Mouse (Mus musculus) MEL (cell line): ENCODE measurements around the gene Crebzf. TPM values are rescaled to one million over a fixed set of nuclear protein-coding genes. Genes with fewer than 3 reads are reported as not detected.

ENCODE experiments used
- DNase-seq: peaks from one replicate; pipeline ENCODE4 v3.0.0; 2011; ENCODE audit warnings: low read depth, low spot score
- H3K27ac ChIP-seq: 2 replicates; pipeline ENCODE4 v1.5.1; 2012; ENCODE audit warnings: low read depth, mild to moderate bottlenecking, control low read depth, low read length, moderate library complexity; ENCODE audit not compliant: control insufficient read depth
- H3K27me3 ChIP-seq, 2 experiments: fragments of 150-350 bp in 1 of 2; sonication (generic) in 1 of 2; 2 replicates each; pipeline ENCODE4 v1.6.1; 2012; ENCODE audit warnings: low read length in 2 of 2, mild to moderate bottlenecking in 2 of 2, improper control_type of control experiment in 1 of 2, moderate library complexity in 1 of 2; ENCODE audit not compliant: insufficient read depth in 2 of 2, control insufficient read depth in 1 of 2
- H3K36me3 ChIP-seq, 2 experiments: 2 replicates each; pipeline ENCODE4 v1.6.1; 2012 to 2014; ENCODE audit warnings: low read length in 2 of 2, improper control_type of control experiment in 1 of 2, inconsistent platforms in 1 of 2, mild to moderate bottlenecking in 1 of 2; ENCODE audit not compliant: insufficient read depth in 2 of 2, control insufficient read depth in 1 of 2
- H3K4me1 ChIP-seq, 2 experiments: fragments of 150-350 bp in 1 of 2; sonication (generic) in 1 of 2; 2 replicates each; pipeline ENCODE4 v1.6.1; 2012; ENCODE audit warnings: low read length in 2 of 2, improper control_type of control experiment in 1 of 2, mild to moderate bottlenecking in 1 of 2; ENCODE audit not compliant: insufficient read depth in 2 of 2, control insufficient read depth in 1 of 2
- H3K4me3 ChIP-seq, 2 experiments: fragments of 150-350 bp in 1 of 2; sonication (generic) in 1 of 2; 2 replicates each; pipeline ENCODE4 v1.5.1; 2012; ENCODE audit warnings: low read depth in 2 of 2, low read length in 2 of 2, mild to moderate bottlenecking in 2 of 2, moderate library complexity in 2 of 2, control low read depth in 1 of 2, improper control_type of control experiment in 1 of 2; ENCODE audit not compliant: control insufficient read depth in 1 of 2, insufficient read depth in 1 of 2
- H3K79me2 ChIP-seq: 2 replicates; pipeline ENCODE4 v1.6.1; 2012; ENCODE audit warnings: mild to moderate bottlenecking, low read length, moderate library complexity; ENCODE audit not compliant: control insufficient read depth, poor library complexity, insufficient read depth
- H3K9ac ChIP-seq: 2 replicates; pipeline ENCODE4 v1.6.1; 2012; ENCODE audit warnings: low read depth, mild to moderate bottlenecking, control low read depth, low read length, moderate library complexity; ENCODE audit not compliant: control insufficient read depth, poor library complexity, severe bottlenecking
- H3K9me3 ChIP-seq: fragments of 150-350 bp; sonication (generic); replicated peaks from 2 replicates; pipeline ENCODE4 v1.6.1; 2012; ENCODE audit warnings: mild to moderate bottlenecking, low read length, improper control_type of control experiment, moderate library complexity; ENCODE audit not compliant: insufficient read depth
- CHD1 ChIP-seq: IDR thresholded peaks from 2 replicates; pipeline ENCODE4 v1.6.1; 2012; ENCODE audit warnings: low read depth, mild to moderate bottlenecking, inconsistent platforms, low read length, improper control_type of control experiment
- CHD2 ChIP-seq: IDR thresholded peaks from 2 replicates; pipeline ENCODE4 v1.6.1; 2011; ENCODE audit warnings: low read length, improper control_type of control experiment
- ELF1 ChIP-seq: IDR thresholded peaks from 2 replicates; pipeline ENCODE4 v1.6.1; 2014; ENCODE audit warnings: low read depth, mild to moderate bottlenecking, inconsistent platforms, low read length, improper control_type of control experiment, moderate library complexity
- EP300 ChIP-seq, 2 experiments: IDR thresholded peaks; 2 replicates each; pipeline ENCODE4 v1.6.1; 2011; ENCODE audit warnings: improper control_type of control experiment in 2 of 2, low read length in 2 of 2, low read depth in 1 of 2, mild to moderate bottlenecking in 1 of 2
- GABPA ChIP-seq: IDR thresholded peaks from 2 replicates; pipeline ENCODE4 v1.6.1; 2012; ENCODE audit warnings: low read depth, mild to moderate bottlenecking, inconsistent platforms, low read length, improper control_type of control experiment, moderate library complexity
- KAT2A ChIP-seq: conservative IDR thresholded peaks from 2 replicates; pipeline ENCODE4 v1.6.1; 2012; ENCODE audit warnings: low read depth, low read length, improper control_type of control experiment, inconsistent platforms
- MAFK ChIP-seq: IDR thresholded peaks from 2 replicates; pipeline ENCODE4 v1.6.1; 2011; ENCODE audit warnings: low read depth, mild to moderate bottlenecking, low read length, improper control_type of control experiment, borderline replicate concordance
- MAZ ChIP-seq: IDR thresholded peaks from 2 replicates; pipeline ENCODE4 v1.6.1; 2012; ENCODE audit warnings: low read depth, mild to moderate bottlenecking, inconsistent platforms, low read length, improper control_type of control experiment
- MEF2A ChIP-seq: IDR thresholded peaks from 2 replicates; pipeline ENCODE4 v1.6.1; 2014; ENCODE audit warnings: low read depth, mild to moderate bottlenecking, inconsistent platforms, low read length, improper control_type of control experiment; ENCODE audit not compliant: poor library complexity, insufficient replicate concordance, severe bottlenecking; ENCODE audit errors: extremely low read depth
- MYB ChIP-seq: IDR thresholded peaks from 2 replicates; pipeline ENCODE4 v1.6.1; 2011; ENCODE audit warnings: mild to moderate bottlenecking, low read depth, low read length, improper control_type of control experiment
- MYC ChIP-seq: IDR thresholded peaks from 2 replicates; pipeline ENCODE4 v1.6.1; 2011; ENCODE audit warnings: low read depth, mild to moderate bottlenecking, low read length, improper control_type of control experiment, moderate library complexity
- NRF1 ChIP-seq: IDR thresholded peaks from 2 replicates; pipeline ENCODE4 v1.6.1; 2014; ENCODE audit warnings: low read depth, mild to moderate bottlenecking, inconsistent platforms, low read length, improper control_type of control experiment, moderate library complexity; ENCODE audit not compliant: poor library complexity, insufficient read depth, severe bottlenecking
- POLR2A ChIP-seq, 2 experiments: IDR thresholded peaks; 2 replicates each; pipeline ENCODE4 v1.6.1; 2011 to 2012; ENCODE audit warnings: low read length in 2 of 2, mild to moderate bottlenecking in 2 of 2, control low read depth in 1 of 2, improper control_type of control experiment in 1 of 2, low read depth in 1 of 2, moderate library complexity in 1 of 2; ENCODE audit not compliant: control insufficient read depth in 1 of 2, insufficient read depth in 1 of 2, poor library complexity in 1 of 2
- POLR2AphosphoS2 ChIP-seq: IDR thresholded peaks from 2 replicates; pipeline ENCODE4 v1.6.1; 2011; ENCODE audit warnings: low read length, improper control_type of control experiment
- RCOR1 ChIP-seq: IDR thresholded peaks from 2 replicates; pipeline ENCODE4 v1.6.1; 2012; ENCODE audit warnings: low read depth, mild to moderate bottlenecking, inconsistent platforms, low read length, improper control_type of control experiment
- SMC3 ChIP-seq: IDR thresholded peaks from 2 replicates; pipeline ENCODE4 v1.6.1; 2011; ENCODE audit warnings: low read depth, low read length, improper control_type of control experiment
- TAL1 ChIP-seq: IDR thresholded peaks from 2 replicates; pipeline ENCODE4 v1.6.1; 2012; ENCODE audit warnings: mild to moderate bottlenecking, inconsistent platforms, low read length, moderate library complexity, mixed read lengths
- TBP ChIP-seq: IDR thresholded peaks from 2 replicates; pipeline ENCODE4 v1.8.0; 2011; ENCODE audit warnings: low read depth, low read length, improper control_type of control experiment
- TCF12 ChIP-seq: IDR thresholded peaks from 2 replicates; pipeline ENCODE4 v1.6.1; 2014; ENCODE audit warnings: low read depth, mild to moderate bottlenecking, inconsistent platforms, low read length, improper control_type of control experiment, moderate library complexity
- UBTF ChIP-seq: IDR thresholded peaks from 2 replicates; pipeline ENCODE4 v1.6.1; 2012; ENCODE audit warnings: low read depth, mild to moderate bottlenecking, inconsistent platforms, low read length, improper control_type of control experiment, moderate library complexity, borderline replicate concordance; ENCODE audit not compliant: insufficient read depth
- USF1 ChIP-seq: IDR thresholded peaks from 2 replicates; pipeline ENCODE4 v1.6.1; 2014; ENCODE audit warnings: low read depth, mild to moderate bottlenecking, inconsistent platforms, low read length, improper control_type of control experiment, moderate library complexity
- polyA plus RNA-seq, 2 experiments: library from polyadenylated mRNA; stranded (reverse) in 1 of 2; unstranded in 1 of 2; fragments of >175 nt in 1 of 2; fragments of >200 nt in 1 of 2; gene quantifications; 2 replicates each; pipeline versions ENCODE4 v1.2.1 to v1.2.4; 2012; ENCODE audit warnings: low replicate concordance in 2 of 2, low read depth in 1 of 2; ENCODE audit not compliant: insufficient read length in 2 of 2, insufficient read depth in 1 of 2, missing spikeins in 1 of 2
- total RNA-seq: library from RNA; depleted of rRNA; stranded (reverse); fragments of 300-350 nt; gene quantifications from 2 replicates; pipeline ENCODE4 v1.2.3, GENCODE M21; 2012

The Crebzf gene
- total and polyA plus RNA-seq, 3 experiments = 63.3 to 152 (median 78.9) TPM

DNA sequence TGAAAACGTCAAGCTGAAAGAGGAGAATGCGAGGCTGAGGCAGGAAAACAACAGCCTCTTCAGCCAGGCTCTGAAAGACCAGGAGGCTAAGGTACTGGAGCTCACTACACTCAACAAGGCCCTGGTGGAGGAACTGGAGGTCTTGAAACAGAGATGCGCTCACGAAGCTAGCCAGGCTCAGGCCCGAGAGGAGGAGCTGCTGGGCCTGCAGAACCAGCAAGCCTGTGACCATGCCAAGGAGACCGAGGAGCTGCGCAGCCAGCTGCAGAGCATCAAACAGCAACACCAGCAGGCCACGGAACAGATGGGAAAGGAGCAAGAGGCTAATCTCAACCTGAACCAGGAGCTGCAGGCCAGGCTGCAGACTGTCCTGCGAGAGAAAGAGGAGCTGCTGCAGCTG, 15.5 kb upstream of the Crebzf start:
- H3K9me3 ChIP-seq = no peaks in the 10 kb centered on the region
- H3K27me3 ChIP-seq = peaks cover 4 to 6% of the 10 kb centered on the region in 2 experiments; a peak in 2 of 4 replicates
- H3K9ac ChIP-seq = no peak overlapping the region
- no peaks in the 10 kb centered on the region for H3K79me2 ChIP-seq
- no peak for DNase-seq
- no peak overlapping the region for H3K27ac ChIP-seq
- H3K4me3 ChIP-seq = no peak overlapping the region
- H3K4me1 ChIP-seq = no peaks in the 10 kb centered on the region
- no peaks in the 10 kb centered on the region for H3K36me3 ChIP-seq
- TF ChIP-seq NRF1 (no peak), RCOR1 (no peak), TCF12 (no peak), GABPA (no peak)

GRCm38 (mm10) chr7:90432221-90432620, 10.3 kb upstream of the Crebzf start:
- no peak for DNase-seq
- Histone ChIP-seq H3K9ac (no peak overlapping the region), H3K9me3 (no peaks in the 10 kb centered on the region), H3K27me3 (peaks cover 6 to 21% of the 10 kb centered on the region in 2 experiments; a peak in 3 of 4 replicates), H3K4me3 (no peak overlapping the region), H3K79me2 (no peaks in the 10 kb centered on the region), H3K36me3 (no peaks in the 10 kb centered on the region), H3K27ac (no peak overlapping the region), H3K4me1 (no peaks in the 10 kb centered on the region)
- TF ChIP-seq SMC3 (no peak), TAL1 (no peak), MEF2A (no peak), UBTF (no peak), ELF1 (no peak), CHD1 (no peak), POLR2A (IDR thresholded peaks at IDR 0.05; ENCODE audit: control insufficient read depth in 1 of 2, insufficient read depth in 1 of 2, low read depth in 1 of 2, low read length in 2 of 2, poor library complexity in 1 of 2) (no peak), MYB (no peak), MAZ (no peak), KAT2A (no peak), RCOR1 (no peak), EP300 (IDR thresholded peaks at IDR 0.05; ENCODE audit: low read depth in 1 of 2, low read length in 2 of 2) (no peak), TBP (no peak), MYC (no peak), MAFK (no peak), USF1 (no peak), POLR2AphosphoS2 (no peak), GABPA (no peak), CHD2 (no peak)
